Mouse (Mus musculus): ENCODE results near the gene 4933427I04Rik. TPM values are rescaled to one million over a fixed set of nuclear protein-coding genes. Genes with fewer than 3 reads are reported as not detected.

4933427I04Rik gene
- not detected for total RNA-seq (2021)
- long read RNA-seq, experiment 1, result 0 reads
- long read RNA-seq, experiment 2, result 0 reads

GRCm38 (mm10) chr4:123859379-123859778 is at the start of gene 4933427I04Rik:
4933427I04Rik (plus strand) TSS chr4:123859679.
- no peak for DNase-seq (ENCODE audit: low spot score in 2 of 2)

DNA sequence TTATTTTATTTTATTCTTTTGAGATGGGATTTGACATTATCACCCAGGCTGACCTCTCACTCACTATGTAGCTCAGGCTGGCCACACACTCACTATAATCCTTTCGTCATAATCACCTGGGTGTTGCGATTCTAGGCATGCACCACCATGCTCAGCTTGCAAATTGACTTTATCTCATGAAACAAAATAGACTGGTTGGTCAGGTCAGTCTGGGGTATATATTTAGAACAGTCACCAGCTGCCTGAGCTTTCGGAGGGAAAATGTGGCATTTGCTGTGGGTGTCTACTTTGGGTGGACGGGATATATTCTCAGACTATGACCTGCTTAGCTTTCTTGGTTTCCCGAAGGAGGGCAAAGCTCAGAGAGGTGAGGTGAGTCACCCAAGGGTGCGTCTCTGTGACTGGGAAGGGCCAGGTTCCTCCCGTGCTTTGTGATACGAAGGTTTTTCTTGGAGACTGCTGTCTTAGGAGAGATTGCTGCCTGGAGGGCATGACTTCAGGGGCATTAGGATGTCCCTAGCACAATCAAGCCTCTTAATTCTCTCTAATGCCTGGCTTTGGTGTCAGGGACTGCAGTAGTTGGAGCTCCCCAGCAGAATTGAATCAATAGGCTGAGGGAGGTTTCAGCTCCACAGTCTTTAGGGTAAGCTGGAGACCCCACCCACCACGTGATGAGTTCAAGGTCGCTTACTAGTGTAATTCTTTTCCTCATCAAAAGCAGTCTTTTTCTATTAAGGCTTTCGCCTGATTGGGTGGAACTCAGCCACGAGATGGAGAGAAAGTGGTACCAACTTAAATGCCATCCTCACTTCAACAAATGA is 48.8 kb upstream of the 4933427I04Rik start:
- DNase-seq (ENCODE audit: low spot score in 2 of 2), result no peak

DNA sequence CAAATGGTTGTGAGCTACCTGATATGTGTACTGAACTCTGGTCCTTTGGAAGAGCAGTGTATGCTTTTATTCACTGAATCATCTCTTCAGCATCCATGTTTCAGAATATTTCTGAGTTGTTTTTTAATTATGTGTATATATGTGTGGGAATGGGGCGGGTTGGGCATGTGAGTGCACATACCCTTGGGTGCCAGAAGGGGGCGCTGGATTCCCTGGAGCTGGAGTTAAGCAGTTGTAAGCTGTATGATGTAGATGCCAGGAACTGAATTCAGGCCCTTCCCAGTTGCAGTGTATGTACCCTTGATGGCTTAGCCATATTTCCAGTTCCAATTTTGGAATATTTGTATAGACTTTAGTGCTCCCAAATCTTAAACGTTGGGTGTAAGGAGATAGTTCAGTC is 47.0 kb upstream of the 4933427I04Rik start:
- no peak for DNase-seq (ENCODE audit: low spot score in 2 of 2)

DNA sequence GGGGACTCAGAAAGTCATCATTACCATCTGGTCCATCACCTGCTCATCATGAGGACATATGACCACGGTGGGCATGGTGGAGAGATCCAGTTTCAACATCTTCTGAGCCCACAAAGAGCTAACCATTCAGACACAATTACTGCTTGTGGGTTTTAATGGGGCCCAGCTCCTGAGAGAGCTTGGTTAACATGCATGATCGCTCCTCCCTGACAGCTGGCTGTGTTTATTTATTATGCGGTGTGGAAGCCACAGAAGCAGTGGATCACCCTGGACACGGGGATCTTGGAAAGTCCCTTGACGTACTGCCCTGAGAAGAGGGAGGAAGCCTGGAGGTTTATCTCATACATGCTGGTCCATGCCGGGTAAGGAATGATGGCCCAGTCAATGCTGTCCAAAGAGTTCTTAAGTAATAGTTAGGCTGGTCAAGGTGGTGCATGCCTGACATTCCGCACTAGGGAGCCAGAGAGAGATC is 45.4 kb upstream of the 4933427I04Rik start:
- no peak for DNase-seq (ENCODE audit: low spot score in 2 of 2)

GRCm38 (mm10) chr4:123819093-123819610 is 40.3 kb upstream of the 4933427I04Rik start:
- no peak for DNase-seq (ENCODE audit: low spot score in 2 of 2)

- DNase-seq (ENCODE audit: low spot score in 2 of 2), result no peak
These were observed 17.4 kb upstream of the 4933427I04Rik start for GRCm38 (mm10) chr4:123842126-123842525.

GRCm38 (mm10) chr4:123856888-123857287 is 2.6 kb upstream of the 4933427I04Rik start:
- no peak for DNase-seq (ENCODE audit: low spot score in 2 of 2)

GRCm38 (mm10) chr4:123858090-123858489 is 1.4 kb upstream of the 4933427I04Rik start:
- no peak for DNase-seq (ENCODE audit: low spot score in 2 of 2)

DNA sequence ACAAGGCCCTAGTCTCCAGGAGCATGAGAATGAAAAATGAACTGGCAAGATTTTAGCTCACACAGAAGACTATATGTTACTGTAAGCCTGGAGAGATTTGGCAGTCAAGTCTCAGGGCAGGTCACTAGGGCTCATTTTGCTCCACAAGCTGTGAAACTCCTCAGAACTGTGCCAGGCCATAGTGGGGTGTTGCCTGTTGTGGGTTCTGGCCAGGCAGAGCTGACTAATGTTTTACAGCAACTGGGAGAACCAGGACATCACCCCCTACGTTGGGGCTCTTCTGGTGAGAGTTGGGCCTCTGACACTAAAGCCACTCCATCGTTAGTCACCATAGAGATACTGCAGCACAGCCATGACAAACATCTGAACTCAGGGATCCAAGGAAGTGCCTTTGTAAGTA is 324 bp downstream of the 4933427I04Rik start:
- DNase-seq (ENCODE audit: low spot score in 2 of 2), result no peak

DNA sequence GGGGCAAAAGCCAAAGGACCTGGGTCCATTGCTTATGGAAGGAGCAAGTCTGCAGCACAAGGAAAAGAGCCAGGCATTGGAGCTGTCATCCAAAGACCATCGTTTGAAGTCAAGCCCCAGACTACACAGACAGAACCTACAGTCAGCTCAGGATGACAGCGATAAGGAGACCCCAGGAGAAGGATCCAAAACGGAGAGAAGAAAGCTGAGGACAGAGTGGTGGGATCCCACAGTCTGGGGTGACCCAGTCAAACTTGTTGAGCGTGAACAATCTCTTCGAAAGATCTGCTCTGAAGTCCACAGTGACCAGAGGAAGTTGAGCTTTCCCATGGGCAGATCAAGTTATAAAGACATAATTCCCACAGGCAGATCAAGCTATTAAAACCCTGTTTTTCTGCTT is 1.1 kb downstream of the 4933427I04Rik start:
- no peak for DNase-seq (ENCODE audit: low spot score in 2 of 2)

GRCm38 (mm10) chr4:123893726-123894125 is 34.2 kb downstream of the 4933427I04Rik start:
- DNase-seq (ENCODE audit: low spot score in 2 of 2), result no peak

- DNase-seq (ENCODE audit: low spot score in 2 of 2), result no peak
These were observed 34.8 kb downstream of the 4933427I04Rik start for GRCm38 (mm10) chr4:123894295-123894694.

GRCm38 (mm10) chr4:123898696-123899095 is 39.2 kb downstream of the 4933427I04Rik start:
- DNase-seq (ENCODE audit: low spot score in 2 of 2), result peak in 1 of 2 experiments; percentile 38

DNA sequence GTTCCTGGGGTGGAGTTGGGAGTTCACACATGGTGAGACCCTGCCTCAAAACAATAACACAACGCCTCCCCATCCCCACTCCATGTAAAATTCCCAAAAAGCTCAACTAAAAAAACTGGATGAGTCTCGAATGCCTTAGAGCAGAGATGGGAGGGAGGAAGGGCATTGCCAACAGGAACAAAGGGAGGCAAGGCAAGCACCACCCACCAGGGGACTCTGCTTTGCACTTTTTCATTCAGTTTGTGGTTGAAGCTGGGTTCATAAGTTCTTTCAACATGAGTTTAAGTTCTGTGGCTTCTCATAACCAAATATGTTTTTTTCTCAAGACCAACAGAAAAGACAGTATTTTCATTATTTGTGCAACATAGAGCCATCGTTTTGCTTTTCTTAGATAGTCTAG is 44.0 kb downstream of the 4933427I04Rik start:
- no peak for DNase-seq (ENCODE audit: low spot score in 2 of 2)

- DNase-seq (ENCODE audit: low spot score in 2 of 2), result peak; percentile 99
These were observed 45.0 kb downstream of the 4933427I04Rik start, which contains the start of gene Mycbp for GRCm38 (mm10) chr4:123904333-123905125. Mycbp (plus strand) TSS chr4:123904832.

DNA sequence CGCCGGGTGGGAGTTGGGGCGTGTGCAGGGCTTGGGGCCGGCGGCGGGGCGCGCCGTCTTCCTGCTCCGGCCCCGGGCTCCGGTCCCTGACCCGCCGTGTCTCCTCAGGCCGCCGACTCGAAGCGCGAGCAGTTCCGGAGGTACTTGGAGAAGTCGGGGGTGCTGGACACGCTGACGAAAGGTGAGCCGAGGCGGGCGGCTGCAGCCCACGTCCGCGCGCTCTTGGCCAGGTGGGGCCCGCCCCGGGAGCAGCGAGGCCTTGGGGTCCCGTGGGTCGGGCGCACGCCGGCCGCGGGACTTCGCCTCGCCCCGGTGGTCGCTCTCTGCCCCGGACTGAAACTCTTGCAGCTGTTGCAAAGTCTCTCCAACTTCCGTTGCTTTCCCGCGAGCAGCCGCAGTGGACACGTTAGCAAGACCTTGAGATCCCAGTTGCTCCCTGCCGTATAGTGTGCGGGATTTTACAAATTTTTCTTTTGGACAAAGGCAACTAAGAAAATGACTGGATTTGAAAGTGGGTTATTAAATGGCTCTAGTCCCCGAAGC is 45.7 kb downstream of the 4933427I04Rik start:
- DNase-seq (ENCODE audit: low spot score in 2 of 2), result no peak

DNA sequence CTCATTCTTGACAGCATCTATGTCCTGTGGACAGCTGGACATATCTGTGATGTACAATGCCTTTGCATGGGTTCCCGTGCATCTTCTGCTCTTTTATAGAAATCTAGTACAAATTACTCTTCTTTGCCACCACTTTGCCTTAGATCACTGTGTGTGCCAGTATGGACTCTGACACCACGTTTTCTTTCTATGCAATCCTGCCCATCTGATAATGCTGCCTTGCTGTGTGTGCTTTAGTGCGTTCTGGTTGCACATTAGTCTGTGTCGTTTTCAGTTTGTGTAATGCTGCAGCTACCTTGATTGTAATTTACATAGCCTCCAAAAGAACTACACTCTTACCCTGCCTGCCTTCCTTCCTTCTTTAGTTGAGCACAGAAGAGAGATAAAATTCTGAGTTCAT is 52.0 kb downstream of the 4933427I04Rik start:
- no peak for DNase-seq (ENCODE audit: low spot score in 2 of 2)

GRCm38 (mm10) chr4:123912431-123912830 is 53.0 kb downstream of the 4933427I04Rik start:
- DNase-seq (ENCODE audit: low spot score in 2 of 2), result no peak

Measured in gastrocnemius, postnatal 4 days (tissue).